Mouse (Mus musculus) naive thymus-derived CD4-positive, alpha-beta T cell, adult 2 months (primary cell): ENCODE results near the gene Tub.

Source experiments
- DNase-seq: peaks from one replicate; pipeline ENCODE4 v3.0.0-alpha.2; 2011; ENCODE audit warnings: low read depth

Gene Tub

GRCm38 (mm10) chr7:108950312-108950761, at the start of gene Tub:
TSS of gene Tub (plus strand) at chr7:108950338.
- peak; percentile 78 for DNase-seq

- DNase-seq = no peak
Measured at GRCm38 (mm10) chr7:108903969-108904368, 46.2 kb upstream of the Tub start.

GRCm38 (mm10) chr7:108927043-108927442, 23.1 kb upstream of the Tub start:
- DNase-seq = no peak

GRCm38 (mm10) chr7:108928280-108929188, 21.6 kb upstream of the Tub start:
- DNase-seq = no peak

- no peak for DNase-seq
Measured at GRCm38 (mm10) chr7:108929726-108930393, 20.3 kb upstream of the Tub start, which contains the start of gene Nlrp10. TSS of gene Nlrp10 (minus strand) at chr7:108930178.

DNA sequence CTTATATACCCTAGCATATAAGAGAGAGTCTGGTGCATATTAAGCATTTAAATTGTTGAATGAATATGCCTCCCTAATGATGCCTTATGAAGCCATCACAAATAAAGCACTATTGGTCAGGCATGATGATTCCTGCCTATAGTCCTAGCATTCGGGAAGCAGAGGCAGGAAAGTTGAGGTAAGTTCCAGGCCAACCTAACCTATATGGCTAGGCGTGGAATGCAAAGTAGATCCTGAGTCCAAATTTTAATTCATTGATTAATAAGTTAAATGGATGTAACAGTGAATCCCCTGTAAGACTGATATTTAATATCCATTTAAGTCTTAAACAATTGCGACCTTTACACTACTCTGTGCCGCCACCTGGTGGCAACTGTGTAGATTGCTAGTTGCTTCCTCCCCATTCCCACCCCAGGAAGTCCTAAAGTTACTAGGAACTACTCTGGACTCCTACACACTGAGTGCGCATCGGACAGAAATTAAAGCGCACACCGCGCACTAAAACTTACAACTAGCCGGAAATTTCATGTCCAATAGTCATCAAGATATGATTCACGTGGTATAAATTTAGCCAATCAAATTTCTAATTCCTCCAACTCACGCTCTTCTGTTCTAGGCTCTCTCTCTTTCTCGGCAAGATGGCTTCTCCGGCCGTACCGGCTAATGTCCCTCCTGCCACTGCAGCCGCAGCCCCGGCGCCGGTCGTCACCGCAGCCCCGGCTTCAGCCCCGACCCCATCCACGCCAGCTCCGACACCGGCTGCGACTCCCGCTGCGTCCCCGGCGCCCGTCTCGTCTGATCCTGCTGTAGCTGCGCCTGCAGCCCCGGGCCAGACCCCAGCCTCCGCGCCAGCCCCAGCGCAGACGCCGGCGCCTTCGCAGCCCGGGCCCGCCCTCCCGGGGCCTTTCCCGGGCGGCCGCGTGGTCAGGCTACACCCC, 16.1 kb upstream of the Tub start, which contains the start of gene Eif3f:
TSS of gene Eif3f (plus strand) at position 624 of the 938 bp plus-strand sequence.
- peak; percentile 99 for DNase-seq

GRCm38 (mm10) chr7:108934836-108935235, 15.3 kb upstream of the Tub start:
- DNase-seq = no peak

- DNase-seq = no peak
Measured at GRCm38 (mm10) chr7:108935411-108935810, 14.7 kb upstream of the Tub start.

GRCm38 (mm10) chr7:108936591-108936990, 13.5 kb upstream of the Tub start:
- no peak for DNase-seq

DNA sequence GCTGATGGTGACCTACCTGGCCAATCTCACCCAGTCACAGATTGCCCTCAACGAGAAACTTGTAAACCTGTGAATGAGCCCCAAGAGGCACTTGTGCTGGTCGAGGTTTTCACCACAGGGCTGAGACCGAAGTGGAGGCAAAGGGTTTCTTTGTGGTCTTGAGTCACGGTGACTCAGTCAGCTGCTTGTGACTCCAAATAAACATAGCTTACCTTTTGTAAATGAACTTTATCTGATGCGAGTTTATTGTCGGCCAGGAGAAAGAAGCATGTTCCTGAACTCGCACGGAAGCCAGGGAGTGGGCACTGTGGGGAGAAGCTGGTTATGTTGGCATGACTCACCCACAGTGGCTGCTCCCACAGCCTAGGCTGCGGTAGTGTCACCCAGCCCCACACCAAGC, 8.7 kb upstream of the Tub start:
- DNase-seq = no peak

- peak; percentile 67 for DNase-seq
Measured at GRCm38 (mm10) chr7:108944002-108944401, 6.1 kb upstream of the Tub start.

DNA sequence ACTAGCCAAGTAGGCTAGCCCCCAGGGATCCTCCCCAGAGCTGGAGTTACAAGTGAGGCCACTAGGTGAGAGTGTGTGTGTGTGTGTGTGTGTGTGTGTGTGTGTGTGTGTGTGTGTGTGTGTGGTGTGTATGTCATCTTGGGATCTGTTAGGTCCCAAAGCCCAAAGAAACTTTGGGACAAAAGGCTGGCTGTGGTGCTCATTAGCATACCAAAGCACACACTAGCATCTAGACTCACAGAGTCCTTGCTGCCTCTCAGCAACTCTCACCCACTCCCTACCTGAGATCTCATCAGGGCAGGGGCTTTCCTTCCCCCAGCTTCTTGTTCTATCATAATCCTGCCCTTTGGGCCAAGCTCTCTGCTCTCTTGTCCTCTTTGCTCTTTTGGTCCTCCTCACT, 1.5 kb upstream of the Tub start:
- DNase-seq = no peak

DNA sequence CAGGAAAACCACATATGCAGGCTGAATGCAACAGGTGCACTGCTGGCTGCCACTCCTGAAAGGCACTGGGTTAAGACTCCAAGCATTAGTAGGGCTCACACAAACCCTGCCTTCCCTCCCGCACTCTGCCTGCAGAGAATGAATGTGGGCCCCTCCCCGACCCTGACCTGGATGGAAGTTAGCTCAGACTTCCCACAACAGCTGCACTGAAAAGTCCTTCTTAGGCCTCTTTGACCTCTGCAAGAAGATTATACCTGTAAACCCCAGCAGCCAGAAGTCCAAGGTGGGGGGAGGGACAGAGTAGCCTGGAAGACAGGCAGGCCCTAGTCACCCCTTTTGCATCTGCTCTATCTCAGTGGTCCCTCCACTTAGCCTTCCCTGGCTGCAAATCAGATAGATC, 837 bp upstream of the Tub start:
- DNase-seq = no peak

- DNase-seq = no peak
Measured at GRCm38 (mm10) chr7:108950762-108951331, 709 bp downstream of the Tub start.

DNA sequence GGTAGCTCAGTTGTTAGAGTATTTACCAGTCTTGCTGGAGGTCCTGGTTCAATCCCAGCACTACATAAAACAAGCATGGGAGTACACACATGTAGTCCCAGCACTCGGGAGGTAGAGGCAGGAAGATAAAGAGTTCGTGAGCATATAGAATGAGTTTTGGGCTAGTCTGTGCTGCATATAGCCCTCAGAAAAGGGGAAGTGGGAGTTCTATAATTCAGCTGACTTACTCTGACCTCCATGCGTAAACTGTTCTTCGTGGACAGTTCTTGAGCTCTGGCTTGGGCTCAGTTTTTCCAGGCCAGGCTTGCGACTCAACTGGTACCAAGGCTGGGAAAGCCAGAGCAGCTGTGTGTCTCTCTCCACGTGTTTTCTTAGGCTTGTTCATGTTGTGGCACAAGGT, 2.7 kb downstream of the Tub start:
- DNase-seq = no peak

GRCm38 (mm10) chr7:108954185-108954584, 4.0 kb downstream of the Tub start:
- DNase-seq = peak; percentile 39

GRCm38 (mm10) chr7:108957734-108958133, 7.6 kb downstream of the Tub start:
- DNase-seq = no peak

DNA sequence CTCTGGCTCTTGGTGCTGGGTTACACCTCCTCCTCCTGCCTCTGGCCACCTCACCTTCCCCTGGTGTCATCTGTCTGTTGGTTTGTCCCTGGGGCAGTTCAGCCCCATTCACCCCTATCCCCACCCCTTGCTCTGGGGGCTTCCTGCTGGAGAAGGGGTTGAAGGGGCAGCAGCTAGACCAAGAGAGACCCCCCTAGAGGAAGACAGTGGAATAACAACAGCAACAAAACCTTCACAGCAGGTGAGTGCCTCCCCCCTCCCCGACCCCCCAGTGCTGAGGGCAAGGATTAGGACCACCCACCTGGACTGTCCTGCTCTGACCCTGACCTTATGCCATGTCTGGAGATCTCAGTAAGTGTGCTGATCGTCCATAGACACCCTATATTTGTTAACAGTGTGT, 15.8 kb downstream of the Tub start:
- no peak for DNase-seq

DNA sequence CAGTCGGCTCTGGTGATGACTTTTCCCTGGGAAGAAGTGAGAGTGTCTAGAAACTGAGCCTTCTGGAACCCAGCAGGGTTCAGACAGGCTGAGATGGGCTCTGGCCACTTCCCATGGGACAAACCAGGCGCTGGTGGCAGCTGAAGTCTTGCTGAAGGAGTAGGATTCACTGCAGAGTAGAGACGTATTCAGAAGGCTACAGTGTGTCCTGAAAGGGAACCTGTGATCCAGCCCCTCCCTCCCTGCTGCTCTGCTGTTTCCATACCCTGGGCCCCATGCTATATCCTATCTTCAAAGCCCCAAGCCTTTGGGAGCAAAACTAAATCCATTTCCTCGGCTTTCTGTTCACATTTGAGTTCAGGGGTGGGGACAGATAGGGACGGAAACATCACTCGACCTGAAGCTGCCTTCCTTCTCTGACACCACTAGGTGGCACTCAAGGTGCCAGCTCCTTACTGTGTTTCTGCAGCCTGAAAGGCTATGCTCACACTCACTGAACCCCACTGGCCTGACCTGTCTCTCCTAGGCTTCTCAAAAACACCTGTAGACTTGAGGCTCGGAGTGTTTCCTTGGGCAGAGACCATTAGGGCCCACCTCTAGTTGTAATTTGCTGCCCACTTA, 16.7 kb downstream of the Tub start:
- peak; percentile 53 for DNase-seq

- DNase-seq = no peak
Measured at GRCm38 (mm10) chr7:108968201-108968600, 18.1 kb downstream of the Tub start.

DNA sequence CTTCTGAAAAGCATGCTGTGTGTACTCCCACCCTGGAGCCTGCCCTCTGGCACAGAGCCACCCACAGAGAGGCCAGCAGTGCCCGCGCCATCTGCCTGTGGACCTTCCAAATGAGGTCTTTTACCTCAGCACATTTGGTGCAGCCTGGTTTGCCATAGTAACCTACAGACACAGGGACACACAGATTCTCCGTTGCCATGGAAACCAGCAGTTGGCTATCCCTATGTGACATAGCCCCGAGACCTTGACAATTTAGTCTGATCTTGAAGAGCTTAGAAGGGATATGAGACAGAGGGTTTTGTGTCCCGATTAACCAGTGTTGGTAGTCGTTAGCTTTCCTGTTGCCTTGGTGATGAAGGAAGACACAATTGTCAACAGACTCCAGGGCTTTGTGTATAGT, 22.1 kb downstream of the Tub start:
- no peak for DNase-seq
